Mouse (Mus musculus): ENCODE data around the gene Zfp568. TPM values are rescaled to one million over a fixed set of nuclear protein-coding genes. Genes with fewer than 3 reads are reported as not detected.
A peak's percentile ranks its signal among the peaks of the same experiment; 100 is the strongest.

Zfp568 gene
- total and polyA plus RNA-seq, 2 experiments from 2014 or later, result 2.1 to 7.3 TPM

GRCm38 (mm10) chr7:30007601-30008000, 23.8 kb downstream of the Zfp568 start:
- H3K4me2 ChIP-seq (ENCODE audit: low read depth), result no peak overlapping the region
- TF ChIP-seq CTCF (IDR thresholded peaks at IDR 0.05; ENCODE audit: low read depth), result no peak
- WGBS, result 94% methylated on average over 1 of the region's 1 CpGs
- H3K4me3 ChIP-seq (ENCODE audit: low read depth, low read length), result no peak overlapping the region
- no peak for DNase-seq
- no peaks in the 10 kb centered on the region for H3K9me3 ChIP-seq (ENCODE audit: low read length)
- no peak overlapping the region for H3K27ac ChIP-seq (ENCODE audit: low read depth, low read length)
- no peak for ATAC-seq
- no peak overlapping the region for H3K9ac ChIP-seq
- H3K36me3 ChIP-seq (ENCODE audit: insufficient read depth), result peaks cover 4% of the 10 kb centered on the region; the same call in 1 of the 2 replicates
- no peaks in the 10 kb centered on the region for H3K4me1 ChIP-seq (ENCODE audit: insufficient read depth)
- H3K27me3 ChIP-seq (ENCODE audit: insufficient read depth, low read length), result no peaks in the 10 kb centered on the region

- H3K27ac ChIP-seq (ENCODE audit: low read depth, low read length), result no peak overlapping the region
- H3K9me3 ChIP-seq (ENCODE audit: low read length), result no peaks in the 10 kb centered on the region
- DNase-seq, result peak; percentile 9
- no peak overlapping the region for H3K9ac ChIP-seq
- no peaks in the 10 kb centered on the region for H3K27me3 ChIP-seq (ENCODE audit: insufficient read depth, low read length)
- H3K4me1 ChIP-seq (ENCODE audit: insufficient read depth), result no peaks in the 10 kb centered on the region
- TF ChIP-seq CTCF (IDR thresholded peaks at IDR 0.05; ENCODE audit: low read depth), result no peak
- WGBS, result 76% methylated on average over 6 of the region's 6 CpGs
- H3K4me2 ChIP-seq (ENCODE audit: low read depth), result no peak overlapping the region
- no peak for ATAC-seq
- H3K36me3 ChIP-seq (ENCODE audit: insufficient read depth), result peaks cover under 1% of the 10 kb centered on the region; the same call in 1 of the 2 replicates
- H3K4me3 ChIP-seq (ENCODE audit: low read depth, low read length), result no peak overlapping the region
Measured at GRCm38 (mm10) chr7:30008020-30008690, 24.4 kb downstream of the Zfp568 start.

- ATAC-seq (peak; percentile 73), DNase-seq (peak; percentile 54)
- no peak overlapping the region for H3K27ac ChIP-seq (ENCODE audit: low read depth, low read length)
- no peaks in the 10 kb centered on the region for H3K4me1 ChIP-seq (ENCODE audit: insufficient read depth)
- H3K36me3 ChIP-seq (ENCODE audit: insufficient read depth), result peaks cover 11% of the 10 kb centered on the region; the same call in 1 of the 2 replicates
- no peak overlapping the region for H3K4me3 ChIP-seq (ENCODE audit: low read depth, low read length)
- H3K9me3 ChIP-seq (ENCODE audit: low read length), result no peaks in the 10 kb centered on the region
- 48% methylated on average over 21 of the region's 21 CpGs for WGBS
- no peak for TF ChIP-seq CTCF (IDR thresholded peaks at IDR 0.05; ENCODE audit: low read depth)
- H3K4me2 ChIP-seq (ENCODE audit: low read depth), result no peak overlapping the region
- no peaks in the 10 kb centered on the region for H3K27me3 ChIP-seq (ENCODE audit: insufficient read depth, low read length)
- no peak overlapping the region for H3K9ac ChIP-seq
Measured at GRCm38 (mm10) chr7:30009321-30010085, 25.7 kb downstream of the Zfp568 start.

GRCm38 (mm10) chr7:30010551-30011195, 26.9 kb downstream of the Zfp568 start:
- no peak for ATAC-seq

GRCm38 (mm10) chr7:30012956-30013363, 29.2 kb downstream of the Zfp568 start:
- 63% methylated on average over 4 of the region's 4 CpGs for WGBS

More at GRCm38 (mm10) chr7:30010551-30011195, 26.9 kb downstream of the Zfp568 start:
- TF ChIP-seq CTCF (IDR thresholded peaks at IDR 0.05; ENCODE audit: low read depth), result no peak
- no peak for DNase-seq
- Histone ChIP-seq H3K36me3 (ENCODE audit: insufficient read depth) (peaks cover 22% of the 10 kb centered on the region), H3K9me3 (ENCODE audit: low read length) (no peaks in the 10 kb centered on the region), H3K4me3 (ENCODE audit: low read depth, low read length) (no peak overlapping the region), H3K4me2 (ENCODE audit: low read depth) (no peak overlapping the region), H3K4me1 (ENCODE audit: insufficient read depth) (no peaks in the 10 kb centered on the region), H3K27me3 (ENCODE audit: insufficient read depth, low read length) (no peaks in the 10 kb centered on the region), H3K27ac (ENCODE audit: low read depth, low read length) (no peak overlapping the region), H3K9ac (no peak overlapping the region)
- WGBS, result 83% methylated on average over 10 of the region's 10 CpGs

GRCm38 (mm10) chr7:30017226-30017625, 33.5 kb downstream of the Zfp568 start:
- WGBS, result 94% methylated on average over 6 of the region's 6 CpGs

More at GRCm38 (mm10) chr7:30012956-30013363, 29.2 kb downstream of the Zfp568 start:
- no peak overlapping the region for H3K4me3 ChIP-seq (ENCODE audit: low read depth, low read length)
- no peaks in the 10 kb centered on the region for H3K27me3 ChIP-seq (ENCODE audit: insufficient read depth, low read length)
- peak; percentile 71 for ATAC-seq
- no peaks in the 10 kb centered on the region for H3K9me3 ChIP-seq (ENCODE audit: low read length)
- H3K36me3 ChIP-seq (ENCODE audit: insufficient read depth), result peaks cover 35% of the 10 kb centered on the region
- DNase-seq, result peak; percentile 79
- H3K4me1 ChIP-seq (ENCODE audit: insufficient read depth), result no peaks in the 10 kb centered on the region
- no peak overlapping the region for H3K9ac ChIP-seq
- peak; percentile 86 for TF ChIP-seq CTCF (IDR thresholded peaks at IDR 0.05; ENCODE audit: low read depth)
- H3K4me2 ChIP-seq (ENCODE audit: low read depth), result no peak overlapping the region
- H3K27ac ChIP-seq (ENCODE audit: low read depth, low read length), result no peak overlapping the region

More at GRCm38 (mm10) chr7:30017226-30017625, 33.5 kb downstream of the Zfp568 start:
- TF ChIP-seq CTCF (IDR thresholded peaks at IDR 0.05; ENCODE audit: low read depth), result no peak
- H3K36me3 ChIP-seq (ENCODE audit: insufficient read depth), result peaks cover 53% of the 10 kb centered on the region
- no peak overlapping the region for H3K4me3 ChIP-seq (ENCODE audit: low read depth, low read length)
- H3K27ac ChIP-seq (ENCODE audit: low read depth, low read length), result no peak overlapping the region
- H3K9me3 ChIP-seq (ENCODE audit: low read length), result no peaks in the 10 kb centered on the region
- no peak overlapping the region for H3K9ac ChIP-seq
- H3K4me2 ChIP-seq (ENCODE audit: low read depth), result no peak overlapping the region
- DNase-seq (no peak), ATAC-seq (no peak)
- H3K27me3 ChIP-seq (ENCODE audit: insufficient read depth, low read length), result no peaks in the 10 kb centered on the region
- no peaks in the 10 kb centered on the region for H3K4me1 ChIP-seq (ENCODE audit: insufficient read depth)
